Mouse (Mus musculus) heart, postnatal 0 days (tissue): ENCODE measurements around the gene Wwox.

ENCODE experiments used
- CTCF ChIP-seq: IDR thresholded peaks from 2 replicates; pipeline ENCODE4 v1.5.1; 2016; ENCODE audit warnings: antibody characterized with exemption, control low read depth, low read depth
- EP300 ChIP-seq: IDR thresholded peaks from 2 replicates; pipeline ENCODE4 v1.6.1; 2016; ENCODE audit warnings: antibody characterized with exemption, low read depth

DNA sequence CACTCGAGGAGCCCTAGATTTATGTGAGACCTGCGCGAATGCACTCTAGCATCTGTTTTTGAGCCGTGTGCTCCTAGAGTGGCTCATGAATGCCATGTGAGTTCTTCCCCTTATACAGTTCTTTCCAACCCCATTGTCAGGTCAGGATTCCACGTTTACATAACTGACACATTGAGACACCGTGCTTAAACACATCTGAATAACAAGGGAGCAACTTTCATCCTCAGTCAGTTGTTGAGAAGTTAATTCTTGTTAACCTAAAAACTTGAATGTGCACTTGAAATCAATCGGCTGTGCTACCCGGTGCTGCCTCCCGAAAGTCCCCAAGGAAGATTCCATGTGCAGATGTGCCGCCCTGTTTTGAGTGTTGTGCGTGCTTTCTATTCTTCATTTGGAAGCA lies 249.3 kb downstream of the Wwox start:
- no peak for TF ChIP-seq CTCF
- no peak for TF ChIP-seq EP300
